Mouse (Mus musculus): ENCODE data around the gene Slc29a4. TPM values are rescaled to one million over a fixed set of nuclear protein-coding genes. Genes with fewer than 3 reads are reported as not detected.
A peak's percentile ranks its signal among the peaks of the same experiment; 100 is the strongest.

Gene Slc29a4
- polyA plus RNA-seq, 1 experiment from 2014 or later = 71.4 TPM

DNA sequence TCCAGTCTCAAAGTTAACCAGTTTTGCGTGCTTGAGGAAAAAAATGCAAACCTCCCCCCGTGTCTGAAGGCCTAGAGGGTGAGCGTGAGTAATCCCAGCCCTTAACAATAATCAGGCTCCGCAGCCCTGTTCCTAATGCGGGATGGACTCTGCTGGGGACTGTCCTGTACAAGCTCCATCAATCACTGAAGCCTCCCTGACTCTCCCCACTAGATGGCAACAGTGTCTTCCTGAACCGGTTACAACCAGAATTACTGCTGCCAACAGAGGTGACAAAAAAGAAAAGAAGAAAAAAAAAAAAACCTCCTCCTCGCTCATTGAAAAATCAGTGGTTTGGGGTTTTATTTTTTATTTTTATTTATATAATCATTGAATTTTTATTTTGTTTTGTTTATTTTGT, 75.6 kb downstream of the Slc29a4 start:
- Histone ChIP-seq H3K9me3 (ENCODE audit: control insufficient read depth, low read length) (no peaks in the 10 kb centered on the region), H3K4me3 (ENCODE audit: low read depth, low read length) (no peak overlapping the region), H3K27me3 (ENCODE audit: control insufficient read depth, insufficient read depth, low read length) (no peaks in the 10 kb centered on the region), H3K4me1 (ENCODE audit: control insufficient read depth, insufficient read depth, low read length) (peaks cover 8% of the 10 kb centered on the region), H3K36me3 (ENCODE audit: control insufficient read depth, insufficient read depth, low read length) (peaks cover 70% of the 10 kb centered on the region), H3K27ac (ENCODE audit: low read depth, low read length) (no peak overlapping the region), H3K4me2 (ENCODE audit: low read depth, low read length) (no peak overlapping the region), H3K9ac (replicated peaks; ENCODE audit: low read depth, low read length) (no peak overlapping the region)
- ATAC-seq (ENCODE audit: low read depth) = no peak
- 15% methylated on average over 7 of the region's 7 CpGs for WGBS

DNA sequence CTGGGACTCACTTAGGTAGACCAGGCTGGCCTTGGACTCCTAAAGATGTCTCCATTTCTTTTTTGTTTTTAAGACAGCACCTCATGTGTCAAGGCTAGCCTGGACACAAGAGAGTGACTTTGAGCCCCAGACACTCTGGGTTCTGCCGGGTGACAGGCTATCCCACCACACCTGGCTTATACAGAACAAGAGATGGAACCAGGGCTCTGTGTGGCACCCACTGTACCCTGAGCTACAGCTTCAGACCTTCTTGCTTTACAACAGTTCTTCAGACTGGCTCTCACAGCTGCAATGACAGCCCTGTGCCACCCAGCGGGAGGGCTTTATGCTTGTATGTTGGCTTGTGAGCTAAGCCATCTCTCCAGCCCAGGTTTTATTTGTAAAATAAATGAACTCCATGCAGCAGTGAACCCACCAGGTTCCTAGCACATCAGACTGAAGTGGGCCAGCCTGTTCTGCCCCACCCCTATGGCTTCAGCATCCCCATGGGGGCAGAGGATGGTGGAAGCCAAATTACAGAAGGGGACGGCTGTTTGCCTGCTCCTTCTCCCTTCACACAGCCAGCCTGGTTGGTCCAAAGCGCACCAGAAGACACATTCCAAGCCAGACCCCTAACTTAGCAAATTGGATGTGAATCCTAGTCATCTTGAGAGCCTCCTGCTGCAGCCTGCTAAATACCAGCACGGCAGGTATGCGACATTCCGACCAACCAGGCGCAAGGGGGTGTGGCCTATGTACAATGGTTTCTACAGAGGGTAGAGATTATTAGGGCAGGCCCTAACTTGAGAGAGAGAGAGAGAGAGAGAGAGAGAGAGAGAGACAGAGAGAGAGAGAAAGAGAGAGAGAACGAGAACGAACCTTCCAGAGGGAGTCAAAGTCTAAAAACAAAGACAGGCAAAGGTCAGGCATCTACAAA, 76.3 kb downstream of the Slc29a4 start:
- ATAC-seq (ENCODE audit: low read depth) = no peak; the same call in 1 of the 2 replicates
- Histone ChIP-seq H3K4me3 (ENCODE audit: low read depth, low read length) (no peak overlapping the region), H3K9ac (replicated peaks; ENCODE audit: low read depth, low read length) (0 out of 2 replicates have a peak overlapping the region, but pooled peaks have one; percentile 25), H3K36me3 (ENCODE audit: control insufficient read depth, insufficient read depth, low read length) (peaks cover 70% of the 10 kb centered on the region), H3K27me3 (ENCODE audit: control insufficient read depth, insufficient read depth, low read length) (no peaks in the 10 kb centered on the region), H3K4me1 (ENCODE audit: control insufficient read depth, insufficient read depth, low read length) (peaks cover 7% of the 10 kb centered on the region), H3K4me2 (ENCODE audit: low read depth, low read length) (no peak overlapping the region), H3K9me3 (ENCODE audit: control insufficient read depth, low read length) (no peaks in the 10 kb centered on the region), H3K27ac (ENCODE audit: low read depth, low read length) (peak overlapping the region; percentile 78)
- 33% methylated on average over 10 of the region's 10 CpGs for WGBS

GRCm38 (mm10) chr5:142769641-142770040, 77.3 kb downstream of the Slc29a4 start:
- 74% methylated on average over 5 of the region's 5 CpGs for WGBS
- 0 out of 2 replicates have a peak overlapping the region, but pooled peaks have one; percentile 8 for H3K27ac ChIP-seq (ENCODE audit: low read depth, low read length)
- H3K4me3 ChIP-seq (ENCODE audit: low read depth, low read length) = no peak overlapping the region
- H3K4me2 ChIP-seq (ENCODE audit: low read depth, low read length) = no peak overlapping the region
- H3K4me1 ChIP-seq (ENCODE audit: control insufficient read depth, insufficient read depth, low read length) = peaks cover 7% of the 10 kb centered on the region
- H3K27me3 ChIP-seq (ENCODE audit: control insufficient read depth, insufficient read depth, low read length) = no peaks in the 10 kb centered on the region
- no peaks in the 10 kb centered on the region for H3K9me3 ChIP-seq (ENCODE audit: control insufficient read depth, low read length)
- no peak overlapping the region for H3K9ac ChIP-seq (replicated peaks; ENCODE audit: low read depth, low read length)
- ATAC-seq (ENCODE audit: low read depth) = no peak
- peaks cover 71% of the 10 kb centered on the region for H3K36me3 ChIP-seq (ENCODE audit: control insufficient read depth, insufficient read depth, low read length)

GRCm38 (mm10) chr5:142771034-142771433, 78.7 kb downstream of the Slc29a4 start:
- Histone ChIP-seq H3K36me3 (ENCODE audit: control insufficient read depth, insufficient read depth, low read length) (peaks cover 71% of the 10 kb centered on the region), H3K27ac (ENCODE audit: low read depth, low read length) (no peak overlapping the region), H3K4me3 (ENCODE audit: low read depth, low read length) (no peak overlapping the region), H3K4me1 (ENCODE audit: control insufficient read depth, insufficient read depth, low read length) (peaks cover 7% of the 10 kb centered on the region), H3K9ac (replicated peaks; ENCODE audit: low read depth, low read length) (no peak overlapping the region), H3K4me2 (ENCODE audit: low read depth, low read length) (no peak overlapping the region), H3K27me3 (ENCODE audit: control insufficient read depth, insufficient read depth, low read length) (no peaks in the 10 kb centered on the region), H3K9me3 (ENCODE audit: control insufficient read depth, low read length) (no peaks in the 10 kb centered on the region)
- 90% methylated on average over 4 of the region's 4 CpGs for WGBS
- no peak for ATAC-seq (ENCODE audit: low read depth)

DNA sequence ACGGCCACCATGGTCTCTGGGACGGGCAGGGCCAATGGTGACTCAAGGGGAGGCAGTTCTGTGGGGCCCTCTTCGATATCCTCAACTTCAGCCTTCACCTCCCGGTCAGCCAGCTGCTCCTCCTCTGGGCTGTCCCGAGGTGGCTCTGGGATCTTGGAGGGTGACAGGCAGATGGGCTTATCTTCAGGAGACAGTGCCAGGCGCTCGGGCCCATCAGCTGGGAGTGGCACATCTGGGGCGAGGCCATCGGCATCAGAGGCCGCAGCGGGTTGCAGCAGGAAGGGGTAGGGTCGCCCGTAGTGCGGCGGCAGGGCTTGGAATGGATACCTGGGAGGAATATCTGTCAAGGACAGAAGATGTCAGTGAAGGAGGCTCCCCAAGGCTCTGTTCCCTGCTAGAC, 79.7 kb downstream of the Slc29a4 start:
- Histone ChIP-seq H3K9me3 (ENCODE audit: control insufficient read depth, low read length) (no peaks in the 10 kb centered on the region), H3K4me3 (ENCODE audit: low read depth, low read length) (no peak overlapping the region), H3K4me2 (ENCODE audit: low read depth, low read length) (no peak overlapping the region), H3K4me1 (ENCODE audit: control insufficient read depth, insufficient read depth, low read length) (peaks cover 7% of the 10 kb centered on the region), H3K36me3 (ENCODE audit: control insufficient read depth, insufficient read depth, low read length) (peaks cover 69% of the 10 kb centered on the region), H3K9ac (replicated peaks; ENCODE audit: low read depth, low read length) (no peak overlapping the region), H3K27me3 (ENCODE audit: control insufficient read depth, insufficient read depth, low read length) (no peaks in the 10 kb centered on the region), H3K27ac (ENCODE audit: low read depth, low read length) (no peak overlapping the region)
- WGBS = 91% methylated on average over 15 of the region's 15 CpGs
- no peak for ATAC-seq (ENCODE audit: low read depth)

Other genes with a start within 250 kb of the Slc29a4 start
- gene Ap5z1, start 228.6 kb upstream of the Slc29a4 start, polyA plus RNA-seq (2014; fragmentation: Nextera tagmentation; extraction: Ambion mirVana) = 11.9 and 15.0 TPM in 2 replicates
- 0.24 and 0.66 TPM in 2 replicates for gene Papolb, start 162.4 kb upstream of the Slc29a4 start, polyA plus RNA-seq (2014; fragmentation: Nextera tagmentation; extraction: Ambion mirVana)
- gene Radil, start 141.4 kb upstream of the Slc29a4 start, polyA plus RNA-seq (2014; fragmentation: Nextera tagmentation; extraction: Ambion mirVana) = 14.2 and 20.1 TPM in 2 replicates
- gene Mmd2, start 83.7 kb upstream of the Slc29a4 start, polyA plus RNA-seq (2014; fragmentation: Nextera tagmentation; extraction: Ambion mirVana) = 59.7 and 59.9 TPM in 2 replicates
- gene Wipi2, start 64.8 kb upstream of the Slc29a4 start, polyA plus RNA-seq (2014; fragmentation: Nextera tagmentation; extraction: Ambion mirVana) = 40.4 and 53.1 TPM in 2 replicates
- gene Tnrc18, start 125.2 kb downstream of the Slc29a4 start, polyA plus RNA-seq (2014; fragmentation: Nextera tagmentation; extraction: Ambion mirVana) = 36.4 and 39.9 TPM in 2 replicates
- gene Fbxl18, start 202.9 kb downstream of the Slc29a4 start, polyA plus RNA-seq (2014; fragmentation: Nextera tagmentation; extraction: Ambion mirVana) = 22.5 and 24.1 TPM in 2 replicates
- 12,012 and 12,961 TPM in 2 replicates for gene Actb, start 214.2 kb downstream of the Slc29a4 start, polyA plus RNA-seq (2014; fragmentation: Nextera tagmentation; extraction: Ambion mirVana)

All from neural tube, embryonic 14.5 days (tissue).